Mouse (Mus musculus): ENCODE measurements at regions not wholly inside any gene's neighbourhood (a gene's known extent, or its start where the extent isn't known, plus 50 kb on each side); places are given as distances from the start of the nearest gene placed in this dataset.

DNA sequence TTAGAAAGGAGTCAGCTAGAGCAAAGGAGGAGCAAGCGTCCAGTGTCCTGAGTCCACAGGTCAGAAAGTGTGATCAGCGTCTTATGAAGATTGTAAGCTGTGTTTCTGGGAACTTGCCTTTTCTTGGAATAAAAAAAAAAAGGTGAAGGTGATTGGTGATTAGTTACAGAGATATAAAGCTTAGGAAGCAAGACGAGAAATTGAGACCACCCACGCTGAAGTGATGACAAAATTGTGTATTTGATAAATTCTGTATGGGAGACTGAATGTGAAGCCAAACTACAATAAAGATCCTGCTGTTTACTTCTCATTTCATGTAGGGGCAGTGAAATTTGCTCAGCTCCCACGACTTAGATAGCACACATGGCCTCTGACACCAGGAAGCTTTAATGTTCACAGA, 109.0 kb upstream of the Spats2l start:
- DNase-seq (ENCODE audit: low read depth), result no peak

DNA sequence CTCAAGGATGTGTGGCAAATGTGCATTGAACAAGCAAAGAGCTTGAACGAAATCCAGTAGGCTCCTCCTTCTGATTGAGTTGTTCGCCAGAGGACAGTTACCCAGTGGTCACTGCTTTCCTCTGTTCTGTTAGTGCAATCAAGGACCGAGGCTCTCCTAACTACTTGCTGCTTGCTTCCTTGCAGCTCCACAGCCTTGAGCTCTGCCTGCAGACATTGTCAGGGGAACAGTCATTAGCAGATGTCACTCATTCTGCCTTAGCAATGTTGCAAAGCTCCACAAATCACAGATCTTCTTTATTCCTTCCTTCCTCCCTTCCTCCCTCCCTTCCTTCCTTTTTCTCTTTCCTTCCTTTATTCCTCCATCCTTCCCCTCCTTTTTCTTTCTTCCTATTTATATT, 108.2 kb upstream of the Spats2l start:
- no peak for DNase-seq (ENCODE audit: low read depth)

DNA sequence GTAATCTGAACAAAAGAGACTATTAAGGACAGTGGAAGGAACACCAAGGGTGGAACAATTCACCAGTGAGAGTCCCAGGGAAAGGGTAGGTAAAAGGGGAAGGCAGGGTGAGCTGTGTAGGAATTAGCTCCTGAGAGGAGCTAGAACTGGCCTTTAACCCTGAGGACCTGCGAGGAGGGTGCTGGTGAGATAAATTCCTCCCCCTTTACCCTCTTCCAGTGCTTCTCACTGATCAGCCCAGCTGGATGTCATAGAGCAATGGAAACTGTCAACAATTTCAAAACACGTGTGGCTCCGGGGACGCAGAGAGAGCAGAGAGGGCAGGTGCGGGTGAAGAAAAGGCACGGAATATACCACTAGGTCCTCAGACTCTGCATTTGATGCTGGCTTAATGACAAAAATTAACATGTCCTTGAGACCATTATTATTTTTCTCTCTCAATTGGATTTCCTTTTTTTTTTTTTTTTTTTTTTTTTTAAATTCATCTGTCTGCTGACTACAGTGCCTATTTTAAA, 107.7 kb upstream of the Spats2l start:
- DNase-seq (ENCODE audit: low read depth), result no peak

DNA sequence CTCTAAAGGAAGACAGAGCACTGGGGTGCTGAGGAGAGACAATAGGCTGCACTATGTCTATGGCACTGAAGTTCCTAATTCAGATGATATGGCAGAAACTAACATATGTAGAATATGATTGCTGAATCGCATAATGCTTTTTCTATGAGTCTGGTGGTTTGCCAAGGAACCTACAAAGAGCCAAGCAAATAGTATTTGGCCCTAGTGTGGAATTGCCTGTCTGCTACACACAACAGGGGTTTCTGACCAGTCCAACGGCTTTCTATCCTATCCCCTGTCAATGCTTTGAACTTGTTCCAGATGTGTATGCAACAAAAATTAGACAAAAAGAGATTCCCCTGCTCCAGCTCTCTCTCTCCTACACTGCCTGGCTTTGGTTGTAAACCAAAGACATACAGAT, 100.5 kb upstream of the Spats2l start:
- no peak for DNase-seq (ENCODE audit: low read depth)

DNA sequence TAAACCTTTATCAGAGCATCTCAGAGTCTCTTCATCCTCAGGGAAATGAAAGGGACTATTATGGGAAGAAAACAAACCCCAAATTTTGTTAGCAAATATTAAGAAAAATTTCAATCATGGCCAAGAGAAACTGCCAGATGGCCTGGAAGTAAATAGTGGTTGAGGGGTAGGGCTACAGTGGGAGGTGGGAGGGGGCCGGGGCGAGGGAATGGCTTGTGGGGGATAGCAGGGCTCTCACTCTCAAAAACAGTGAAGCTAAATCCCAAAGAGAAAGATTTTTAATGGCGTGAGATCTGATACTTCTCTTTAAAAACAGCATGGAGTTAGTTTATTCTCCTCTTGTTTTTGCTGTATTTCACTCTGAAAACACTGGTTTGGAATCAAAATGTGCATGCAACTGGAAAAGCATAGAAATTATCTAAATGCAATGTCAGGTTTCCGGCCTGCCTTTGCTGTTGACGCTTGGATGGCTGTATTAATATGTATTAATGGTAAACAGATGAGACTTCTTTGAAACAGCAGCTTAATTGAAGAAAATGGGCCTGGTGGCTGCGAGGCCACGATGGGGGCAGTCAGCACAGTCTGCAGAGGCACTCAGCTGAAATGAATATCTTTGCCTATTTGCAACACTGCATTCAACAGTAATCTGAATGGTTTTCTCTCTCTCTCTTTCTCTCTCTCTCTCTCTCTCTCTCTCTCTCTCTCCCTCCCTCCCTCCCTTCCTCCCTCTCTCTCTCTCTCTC, 99.8 kb upstream of the Spats2l start:
- no peak for DNase-seq (ENCODE audit: low read depth)

DNA sequence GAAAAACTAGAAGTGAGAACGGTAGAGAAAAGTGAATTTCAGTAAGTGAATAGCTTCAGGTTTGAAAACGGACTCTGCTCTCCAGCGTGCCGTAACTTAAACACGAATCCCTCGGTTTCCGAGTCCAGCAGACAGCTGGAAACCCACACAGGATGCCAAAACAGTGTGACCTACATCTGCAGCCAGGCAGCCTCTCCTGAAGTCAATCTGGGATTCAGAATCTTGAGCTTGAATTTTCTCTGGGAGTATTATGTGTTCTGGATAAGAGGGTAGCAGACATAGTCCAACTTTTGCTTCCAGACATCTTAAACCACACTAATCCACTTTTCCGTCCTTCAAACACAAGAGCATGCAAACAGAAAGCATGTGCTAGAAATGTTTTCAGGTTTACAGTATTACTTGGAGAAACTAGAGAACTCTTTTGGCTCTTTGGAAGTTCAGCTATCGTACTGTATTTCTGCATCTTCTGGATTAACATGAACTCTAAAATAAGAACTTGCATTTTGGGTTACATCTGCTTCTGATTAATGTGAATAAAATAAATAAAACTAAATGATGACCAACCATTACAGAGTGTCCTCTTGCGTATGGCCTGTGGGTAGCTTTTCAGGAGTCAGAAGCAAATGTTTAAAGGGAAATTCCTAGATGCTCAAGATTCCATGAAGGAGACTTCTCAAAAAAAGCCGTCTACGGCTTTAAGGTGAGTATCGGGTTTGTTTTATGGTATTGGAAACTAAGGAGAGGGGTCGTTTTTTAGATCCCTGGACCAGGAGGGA, 89.4 kb upstream of the Spats2l start:
- peak; percentile 17 for DNase-seq (ENCODE audit: low read depth)

DNA sequence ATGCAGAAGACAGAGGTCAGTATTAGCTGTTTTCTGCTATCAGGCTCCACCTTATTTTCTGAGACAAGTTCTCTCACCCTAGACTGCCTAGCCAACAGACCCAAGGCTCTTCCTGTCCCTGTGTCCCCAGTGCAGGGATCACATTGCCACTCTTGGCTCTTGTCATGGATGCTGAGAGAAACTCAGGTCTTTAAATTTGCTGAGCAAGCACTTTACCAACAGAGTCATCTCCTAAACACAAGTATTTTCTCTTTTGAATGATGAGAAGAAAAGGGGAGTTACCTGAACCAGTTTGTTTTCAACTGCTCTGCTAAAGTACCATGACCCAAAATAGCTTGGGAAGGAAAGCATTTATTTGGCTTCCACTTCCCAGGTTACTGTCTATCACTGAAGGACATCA, 84.7 kb upstream of the Spats2l start:
- no peak for DNase-seq (ENCODE audit: low read depth)

DNA sequence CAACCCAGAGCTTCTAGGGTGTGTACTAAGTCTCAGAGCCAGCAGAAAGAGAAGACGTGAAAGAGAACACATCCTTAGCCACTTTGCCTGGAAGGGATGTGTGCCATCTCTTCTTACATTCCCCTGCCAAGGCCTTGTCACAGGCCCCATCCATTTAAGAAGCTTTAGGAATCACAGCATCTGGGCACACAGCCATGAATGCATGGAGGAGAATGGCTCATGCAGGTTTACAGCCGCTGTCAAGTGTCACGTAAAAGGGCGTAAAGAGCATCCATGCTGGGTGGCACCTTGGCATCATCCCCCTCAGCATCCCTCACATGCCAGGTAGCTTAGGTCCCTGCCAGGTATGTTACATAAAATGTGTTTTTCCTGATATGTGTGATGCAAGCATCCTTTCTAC, 66.1 kb upstream of the Spats2l start:
- no peak for DNase-seq (ENCODE audit: low read depth)

DNA sequence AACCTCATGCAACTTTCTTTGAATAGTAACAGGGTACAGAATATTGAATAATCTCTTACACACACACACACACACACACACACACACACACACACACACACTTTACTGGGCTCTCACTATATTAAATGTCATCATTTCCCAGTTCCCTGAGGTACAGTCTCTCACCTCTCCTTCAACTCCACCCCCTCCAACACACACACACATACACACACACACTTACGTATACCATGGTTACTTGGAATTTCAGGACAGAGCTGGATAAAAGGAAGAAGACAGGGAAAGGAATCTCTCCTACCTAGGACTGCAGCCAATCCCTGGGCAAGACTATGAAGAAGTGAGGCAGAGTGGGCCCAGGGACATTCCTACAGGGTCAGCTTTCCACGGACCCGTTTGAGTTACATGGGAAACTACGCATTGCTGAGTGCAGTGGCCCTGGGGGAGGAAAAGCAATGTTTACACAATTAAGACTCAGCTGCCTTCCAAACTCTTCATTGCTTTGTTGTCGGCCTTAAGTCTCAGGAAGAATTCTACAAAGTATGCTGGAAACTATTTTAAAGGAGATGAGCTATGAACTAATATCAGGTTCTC, 61.0 kb upstream of the Spats2l start:
- DNase-seq (ENCODE audit: low read depth), result no peak

DNA sequence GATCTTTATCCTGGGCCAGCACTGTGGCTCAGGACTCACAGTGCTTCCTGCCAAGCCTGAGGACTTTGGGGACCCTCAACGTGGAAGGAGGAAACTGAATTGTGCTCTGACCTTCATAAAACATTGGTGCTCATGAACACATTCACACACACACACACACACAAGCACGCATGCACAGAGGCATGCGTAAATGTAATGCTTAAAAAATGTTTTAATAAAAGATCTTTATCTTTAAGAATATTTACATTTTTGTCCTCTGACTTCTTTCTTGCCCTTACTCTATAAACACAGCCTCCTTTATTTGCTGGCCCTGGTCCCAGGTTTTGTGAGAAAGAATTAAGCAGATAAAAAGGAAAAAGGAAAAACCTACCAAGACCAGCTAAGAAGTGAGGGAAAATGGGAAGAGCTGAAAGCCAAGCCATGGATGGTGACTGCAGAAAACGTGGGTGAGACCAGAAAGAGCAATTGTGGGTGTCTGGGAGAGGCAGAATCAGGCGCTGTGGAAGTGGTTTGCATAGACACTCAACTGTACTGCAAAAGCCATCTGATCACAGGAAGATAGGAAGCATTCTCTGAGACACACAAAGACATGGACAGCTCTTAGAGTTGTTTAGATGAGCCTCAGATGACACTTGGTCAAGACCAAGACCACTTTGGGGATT, 56.7 kb upstream of the Spats2l start:
- peak; percentile 62 for DNase-seq (ENCODE audit: low read depth)

DNA sequence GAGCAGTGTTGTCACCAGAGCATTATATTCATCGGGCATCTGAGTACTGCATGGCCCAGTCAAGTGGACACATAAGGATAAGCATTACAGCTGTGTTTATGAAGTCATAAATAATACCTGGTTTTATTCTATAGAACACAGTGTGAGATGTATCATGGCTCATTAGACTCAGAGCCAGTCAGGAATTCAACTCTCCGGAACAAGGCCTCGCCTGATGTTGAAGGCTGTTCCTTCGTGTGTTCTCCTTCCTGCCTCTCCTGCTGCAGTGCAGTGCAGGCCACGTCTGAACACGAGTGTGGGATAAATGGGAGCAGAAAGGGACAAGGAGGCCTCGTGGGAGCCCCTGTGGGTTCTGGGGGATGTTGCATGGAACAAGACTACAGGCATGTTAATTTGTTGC, 55.6 kb upstream of the Spats2l start:
- DNase-seq (ENCODE audit: low read depth), result no peak
